Mouse (Mus musculus): ENCODE results near the gene Sh3pxd2a. TPM values are rescaled to one million over a fixed set of nuclear protein-coding genes. Genes with fewer than 3 reads are reported as not detected.

Sh3pxd2a gene
- polyA plus RNA-seq, 1 experiment from 2014 or later = 2.3 TPM

GRCm38 (mm10) chr19:47259581-47259980, 204.6 kb downstream of the Sh3pxd2a start:
- 5% methylated on average over 5 of the region's 5 CpGs for WGBS
- Histone ChIP-seq H3K27me3 (0 out of 2 replicates have a peak, but pooled peaks cover 1% of the 10 kb centered on the region), H3K4me3 (no peak overlapping the region), H3K27ac (replicated peaks) (no peak overlapping the region), H3K4me1 (replicated peaks) (no peaks in the 10 kb centered on the region; the same call in 1 of the 2 replicates), H3K4me2 (no peak overlapping the region), H3K9ac (no peak overlapping the region), H3K36me3 (no peaks in the 10 kb centered on the region), H3K9me3 (no peaks in the 10 kb centered on the region)
- no peak for ATAC-seq (ENCODE audit: low FRiP score, low read depth)

GRCm38 (mm10) chr19:47255919-47256318, 208.3 kb downstream of the Sh3pxd2a start:
- no peak overlapping the region for H3K4me2 ChIP-seq
- H3K27ac ChIP-seq (replicated peaks) = no peak overlapping the region
- H3K36me3 ChIP-seq = no peaks in the 10 kb centered on the region
- H3K4me1 ChIP-seq (replicated peaks) = peaks cover 9% of the 10 kb centered on the region
- no peaks in the 10 kb centered on the region for H3K9me3 ChIP-seq
- no peak overlapping the region for H3K4me3 ChIP-seq
- ATAC-seq (ENCODE audit: low FRiP score, low read depth) = no peak
- H3K9ac ChIP-seq = no peak overlapping the region
- peaks cover 33% of the 10 kb centered on the region for H3K27me3 ChIP-seq
- WGBS = 84% methylated on average over 6 of the region's 6 CpGs

GRCm38 (mm10) chr19:47255036-47255435, 209.2 kb downstream of the Sh3pxd2a start:
- H3K9ac ChIP-seq = no peak overlapping the region
- ATAC-seq (ENCODE audit: low FRiP score, low read depth) = no peak
- no peak overlapping the region for H3K4me3 ChIP-seq
- peaks cover 33% of the 10 kb centered on the region for H3K27me3 ChIP-seq
- H3K27ac ChIP-seq (replicated peaks) = no peak overlapping the region
- WGBS = 66% methylated on average over 2 of the region's 2 CpGs
- no peaks in the 10 kb centered on the region for H3K9me3 ChIP-seq
- H3K4me1 ChIP-seq (replicated peaks) = peaks cover 9% of the 10 kb centered on the region
- no peak overlapping the region for H3K4me2 ChIP-seq
- no peaks in the 10 kb centered on the region for H3K36me3 ChIP-seq

GRCm38 (mm10) chr19:47253053-47253628, 211.1 kb downstream of the Sh3pxd2a start:
- no peaks in the 10 kb centered on the region for H3K9me3 ChIP-seq
- WGBS = 5% methylated on average over 90 of the region's 90 CpGs
- peak overlapping the region; percentile 37 for H3K4me3 ChIP-seq
- H3K27me3 ChIP-seq = peaks cover 33% of the 10 kb centered on the region
- H3K27ac ChIP-seq (replicated peaks) = no peak overlapping the region
- peak overlapping the region; percentile 51 for H3K4me2 ChIP-seq
- ATAC-seq (ENCODE audit: low FRiP score, low read depth) = peak; percentile 55
- H3K9ac ChIP-seq = no peak overlapping the region
- peaks cover 9% of the 10 kb centered on the region for H3K4me1 ChIP-seq (replicated peaks)
- no peaks in the 10 kb centered on the region for H3K36me3 ChIP-seq

- 30% methylated on average over 6 of the region's 6 CpGs for WGBS
- H3K4me2 ChIP-seq = no peak overlapping the region
- no peak overlapping the region for H3K4me3 ChIP-seq
- H3K36me3 ChIP-seq = no peaks in the 10 kb centered on the region
- peak; percentile 40; the same call in 1 of the 2 replicates for ATAC-seq (ENCODE audit: low FRiP score, low read depth)
- peaks cover 11% of the 10 kb centered on the region for H3K4me1 ChIP-seq (replicated peaks)
- H3K27ac ChIP-seq (replicated peaks) = no peak overlapping the region
- H3K9ac ChIP-seq = no peak overlapping the region
- peaks cover 33% of the 10 kb centered on the region for H3K27me3 ChIP-seq
- H3K9me3 ChIP-seq = no peaks in the 10 kb centered on the region
Observed at GRCm38 (mm10) chr19:47250931-47251330, 213.3 kb downstream of the Sh3pxd2a start.

- ATAC-seq (ENCODE audit: low FRiP score, low read depth) = no peak
- Histone ChIP-seq H3K4me2 (no peak overlapping the region), H3K4me1 (replicated peaks) (peaks cover 11% of the 10 kb centered on the region), H3K27ac (replicated peaks) (no peak overlapping the region), H3K9me3 (no peaks in the 10 kb centered on the region), H3K4me3 (no peak overlapping the region), H3K27me3 (peaks cover 26% of the 10 kb centered on the region), H3K9ac (no peak overlapping the region), H3K36me3 (no peaks in the 10 kb centered on the region)
- 67% methylated on average over 16 of the region's 16 CpGs for WGBS
Observed at GRCm38 (mm10) chr19:47248906-47249568, 215.2 kb downstream of the Sh3pxd2a start.

- Histone ChIP-seq H3K9me3 (no peaks in the 10 kb centered on the region), H3K36me3 (no peaks in the 10 kb centered on the region), H3K9ac (no peak overlapping the region), H3K4me2 (no peak overlapping the region), H3K4me1 (replicated peaks) (peaks cover 8% of the 10 kb centered on the region), H3K4me3 (no peak overlapping the region), H3K27ac (replicated peaks) (no peak overlapping the region), H3K27me3 (peaks cover 18% of the 10 kb centered on the region)
- ATAC-seq (ENCODE audit: low FRiP score, low read depth) = no peak
- 84% methylated on average over 7 of the region's 7 CpGs for WGBS
Observed at GRCm38 (mm10) chr19:47248296-47248695, 215.9 kb downstream of the Sh3pxd2a start.

GRCm38 (mm10) chr19:47247791-47248190, 216.4 kb downstream of the Sh3pxd2a start:
- Histone ChIP-seq H3K4me3 (no peak overlapping the region), H3K36me3 (no peaks in the 10 kb centered on the region), H3K9me3 (no peaks in the 10 kb centered on the region), H3K27ac (replicated peaks) (no peak overlapping the region), H3K4me2 (no peak overlapping the region), H3K27me3 (peaks cover 15% of the 10 kb centered on the region), H3K9ac (no peak overlapping the region), H3K4me1 (replicated peaks) (peaks cover 3% of the 10 kb centered on the region)
- no peak for ATAC-seq (ENCODE audit: low FRiP score, low read depth)
- WGBS = 53% methylated on average over 11 of the region's 11 CpGs

GRCm38 (mm10) chr19:47245512-47245911, 218.7 kb downstream of the Sh3pxd2a start:
- ATAC-seq (ENCODE audit: low FRiP score, low read depth) = no peak
- 81% methylated on average over 8 of the region's 8 CpGs for WGBS
- no peak overlapping the region for H3K27ac ChIP-seq (replicated peaks)
- no peak overlapping the region for H3K4me3 ChIP-seq
- no peak overlapping the region for H3K4me2 ChIP-seq
- no peaks in the 10 kb centered on the region for H3K27me3 ChIP-seq
- H3K4me1 ChIP-seq (replicated peaks) = 0 out of 2 replicates have a peak, but pooled peaks cover 2% of the 10 kb centered on the region
- no peak overlapping the region for H3K9ac ChIP-seq
- no peaks in the 10 kb centered on the region for H3K36me3 ChIP-seq
- H3K9me3 ChIP-seq = no peaks in the 10 kb centered on the region

- 91% methylated on average over 4 of the region's 4 CpGs for WGBS
- no peaks in the 10 kb centered on the region for H3K4me1 ChIP-seq (replicated peaks)
- H3K36me3 ChIP-seq = no peaks in the 10 kb centered on the region
Observed at GRCm38 (mm10) chr19:47242227-47242626, 222.0 kb downstream of the Sh3pxd2a start.

GRCm38 (mm10) chr19:47240957-47241356, 223.2 kb downstream of the Sh3pxd2a start:
- no peaks in the 10 kb centered on the region for H3K36me3 ChIP-seq
- no peak overlapping the region for H3K27ac ChIP-seq (replicated peaks)
- ATAC-seq (ENCODE audit: low FRiP score, low read depth) = no peak
- WGBS = 70% methylated on average over 7 of the region's 7 CpGs
- H3K9me3 ChIP-seq = no peaks in the 10 kb centered on the region
- H3K4me2 ChIP-seq = no peak overlapping the region
- H3K4me3 ChIP-seq = no peak overlapping the region
- no peaks in the 10 kb centered on the region for H3K27me3 ChIP-seq
- no peaks in the 10 kb centered on the region for H3K4me1 ChIP-seq (replicated peaks)
- no peak overlapping the region for H3K9ac ChIP-seq

More at GRCm38 (mm10) chr19:47242227-47242626, 222.0 kb downstream of the Sh3pxd2a start:
- ATAC-seq (ENCODE audit: low FRiP score, low read depth) = no peak
- H3K4me3 ChIP-seq = no peak overlapping the region
- no peak overlapping the region for H3K9ac ChIP-seq
- H3K9me3 ChIP-seq = no peaks in the 10 kb centered on the region
- no peak overlapping the region for H3K27ac ChIP-seq (replicated peaks)
- H3K27me3 ChIP-seq = no peaks in the 10 kb centered on the region
- no peak overlapping the region for H3K4me2 ChIP-seq

- Histone ChIP-seq H3K4me1 (replicated peaks) (no peaks in the 10 kb centered on the region), H3K9me3 (no peaks in the 10 kb centered on the region), H3K4me2 (peak overlapping the region; percentile 11; the same call in 1 of the 2 replicates), H3K27ac (replicated peaks) (no peak overlapping the region), H3K9ac (no peak overlapping the region), H3K4me3 (no peak overlapping the region), H3K36me3 (no peaks in the 10 kb centered on the region), H3K27me3 (no peaks in the 10 kb centered on the region)
- 47% methylated on average over 12 of the region's 12 CpGs for WGBS
- ATAC-seq (ENCODE audit: low FRiP score, low read depth) = no peak
Observed at GRCm38 (mm10) chr19:47240076-47240475, 224.1 kb downstream of the Sh3pxd2a start.

Measured in hindbrain, embryonic 15.5 days (tissue).